Mouse (Mus musculus): ENCODE measurements around the gene Cby3. TPM values are rescaled to one million over a fixed set of nuclear protein-coding genes. Genes with fewer than 3 reads are reported as not detected.

Gene Cby3
- total RNA-seq, 2 experiments from 2014 or later = not detected

GRCm38 (mm10) chr11:50389616-50390015, 35.4 kb downstream of the Cby3 start:
- DNase-seq = no peak

DNA sequence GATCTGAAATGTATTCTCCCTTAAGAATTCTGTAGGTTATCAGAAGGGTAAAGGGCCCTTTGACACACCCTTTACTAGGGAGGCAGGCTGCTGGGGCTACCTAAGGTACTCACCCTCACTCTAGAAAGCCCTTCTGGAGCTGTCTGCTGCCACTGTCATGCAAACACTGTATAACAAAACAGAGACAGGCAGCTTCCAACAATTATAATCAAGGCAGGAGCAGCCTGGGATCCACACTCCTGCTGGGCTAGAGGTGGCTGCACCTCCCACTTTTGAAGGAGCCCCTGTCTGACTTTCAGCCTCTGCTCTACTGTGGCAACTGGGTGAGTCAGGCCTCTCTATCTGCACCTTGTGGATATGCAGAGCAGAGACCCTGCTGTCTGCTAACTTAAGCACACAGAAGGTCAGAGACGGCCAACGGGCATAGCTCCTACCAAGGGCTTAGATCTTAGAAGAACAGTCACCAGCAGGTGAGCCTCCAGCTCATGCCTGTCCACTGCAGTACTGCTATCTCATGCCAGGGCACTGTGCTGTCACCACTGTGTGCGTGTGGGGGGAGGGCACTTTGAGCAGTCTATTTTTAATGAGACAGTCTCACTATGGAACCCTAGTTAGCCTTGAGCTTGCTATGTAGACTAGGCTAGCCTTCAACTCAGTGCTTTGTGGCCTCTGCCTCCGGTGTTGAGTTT, 37.2 kb downstream of the Cby3 start:
- no peak for DNase-seq

DNA sequence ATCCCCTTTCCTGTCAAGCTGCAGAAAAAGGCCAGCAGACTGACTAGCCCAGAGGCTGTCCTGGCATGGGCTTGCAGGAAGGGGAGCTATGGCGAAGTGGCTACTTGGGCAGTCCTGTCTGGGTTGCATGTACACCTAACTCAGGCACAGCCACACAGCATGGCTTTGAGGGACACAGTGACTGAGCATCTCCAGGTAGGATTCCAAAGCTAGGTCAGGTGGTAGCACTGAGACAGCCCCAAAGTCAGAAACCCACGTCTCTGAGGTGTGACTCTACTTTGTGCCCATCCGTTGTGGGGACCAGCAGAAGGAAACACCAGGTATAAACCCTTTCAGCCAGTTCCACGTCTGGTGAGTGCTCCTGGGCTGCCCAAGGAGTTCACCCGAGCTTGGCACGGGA, 39.0 kb downstream of the Cby3 start:
- no peak for DNase-seq

GRCm38 (mm10) chr11:50394731-50395130, 40.5 kb downstream of the Cby3 start:
- no peak for DNase-seq

GRCm38 (mm10) chr11:50396766-50397307, 42.6 kb downstream of the Cby3 start:
- DNase-seq = no peak

- DNase-seq = no peak
These were observed 43.1 kb downstream of the Cby3 start for GRCm38 (mm10) chr11:50397316-50397715.

- DNase-seq = no peak
These were observed 44.5 kb downstream of the Cby3 start for GRCm38 (mm10) chr11:50398803-50399202.

DNA sequence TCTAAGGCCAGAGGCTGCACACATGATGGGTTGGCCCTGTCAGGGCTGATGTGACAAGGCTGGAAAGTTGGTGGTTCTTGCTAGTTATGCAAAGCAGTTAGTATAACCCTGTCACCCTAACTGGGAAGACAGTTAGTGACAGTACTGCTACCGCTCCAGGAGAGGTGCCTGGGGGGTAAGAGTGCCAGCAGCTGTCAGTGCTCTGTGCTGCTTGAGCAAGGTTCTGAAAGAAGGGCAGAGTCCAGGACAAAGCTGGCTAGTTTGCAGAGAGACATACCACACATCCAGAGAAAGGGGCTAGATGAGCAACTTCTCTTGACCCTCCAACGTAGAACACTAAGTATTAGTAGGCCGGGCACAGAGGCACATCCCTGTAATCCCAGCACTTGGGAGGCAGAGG, 48.2 kb downstream of the Cby3 start:
- DNase-seq = no peak

DNA sequence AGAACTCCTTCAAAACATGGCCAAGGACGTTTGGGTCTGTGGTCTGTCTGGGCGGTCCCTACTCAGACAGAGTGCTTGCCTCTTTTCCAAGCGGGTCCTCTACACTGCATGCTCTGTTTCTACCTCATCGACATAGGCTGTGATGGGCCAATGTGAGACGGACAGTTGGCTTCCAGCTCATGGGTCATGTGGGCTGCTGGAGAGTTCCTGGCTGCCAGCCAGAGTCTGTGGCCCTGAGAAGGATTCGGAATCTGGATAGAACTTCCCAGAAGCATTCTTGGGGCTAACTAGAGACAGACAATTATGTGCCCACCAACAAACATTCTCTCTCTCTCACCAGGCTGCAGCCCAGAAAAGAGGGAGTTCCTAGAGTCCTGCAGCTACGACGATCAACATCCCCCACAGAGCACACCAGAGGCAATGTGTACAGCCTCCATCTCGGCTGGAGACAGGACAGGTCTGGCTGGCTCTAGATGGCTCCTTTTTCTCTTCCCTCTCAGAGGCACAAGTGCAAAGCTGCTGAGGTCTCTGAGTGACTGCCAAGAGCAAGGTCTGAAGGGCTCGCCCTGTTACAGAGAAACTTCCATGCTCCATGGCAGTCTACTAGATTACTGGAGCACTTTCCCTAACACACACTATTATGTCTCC, 49.2 kb downstream of the Cby3 start:
- peak; percentile 44 for DNase-seq

- no peak for DNase-seq
These were observed 53.0 kb downstream of the Cby3 start for GRCm38 (mm10) chr11:50407235-50407634.

Small RNA genes within 50 kb of the gene (microRNA-seq; reads per million reads assigned to microRNA genes)
- gene Mir804 = 0 reads per million in 2 experiments

Other genes with a start within 250 kb of the Cby3 start
- 10 to 100 TPM; 23.2 to 30.1 TPM for gene Tbc1d9b, start 223.1 kb upstream of the Cby3 start, total RNA-seq (2021)
- gene Mrnip, start 180.0 kb upstream of the Cby3 start, total RNA-seq (2021) = 1 to 10 TPM; 6.3 to 7.5 TPM
- gene Sqstm1, start 143.6 kb upstream of the Cby3 start, total RNA-seq (2021) = 100 to 1,000 TPM; 196 to 231 TPM
- gene Mgat4b, start 143.6 kb upstream of the Cby3 start, total RNA-seq (2021) = 10 to 100 TPM; 31.2 to 35.0 TPM
- gene Ltc4s, start 115.8 kb upstream of the Cby3 start, total RNA-seq (2021) = 1 to 10 TPM; 2.3 to 3.9 TPM
- 10 to 100 TPM; 11.7 to 13.9 TPM for gene Maml1, start 62.2 kb upstream of the Cby3 start, total RNA-seq (2021)
- gene Canx, start 28.8 kb upstream of the Cby3 start, total RNA-seq (2021) = 100 to 1,000 TPM; 146 to 173 TPM
- 100 to 1,000 TPM; 123 to 164 TPM for gene Hnrnph1, start 22.5 kb downstream of the Cby3 start, total RNA-seq (2021)
- gene Rufy1, start 76.7 kb downstream of the Cby3 start, total RNA-seq (2021) = 10 to 100 TPM; 21.1 to 21.7 TPM
- gene Adamts2, start 247.6 kb downstream of the Cby3 start, total RNA-seq (2021) = 10 to 100 TPM; 27.3 to 37.4 TPM